Mouse (Mus musculus) megakaryocyte, embryonic 14.5 days (primary cell): Measurements from ENCODE around the gene Nudt14.

Experiments
- FLI1 ChIP-seq: IDR thresholded peaks from 2 replicates; pipeline ENCODE4 v1.6.1; 2012; ENCODE audit warnings: low read length, inconsistent platforms, mixed read lengths
- GATA1 ChIP-seq: IDR thresholded peaks from 3 replicates; pipeline ENCODE4 v1.6.1; 2012; ENCODE audit warnings: mixed read lengths, low read length, inconsistent platforms, borderline replicate concordance

GRCm38 (mm10) chr12:112885465-112885864, 56.5 kb downstream of the Nudt14 start:
- no peak for TF ChIP-seq GATA1
- no peak for TF ChIP-seq FLI1
